Mouse (Mus musculus): ENCODE results near the gene Rbpjl. TPM values are rescaled to one million over a fixed set of nuclear protein-coding genes. Genes with fewer than 3 reads are reported as not detected.
A peak's percentile ranks its signal among the peaks of the same experiment; 100 is the strongest.

The Rbpjl gene
- polyA plus RNA-seq, 1 experiment from 2014 or later = 0.06 TPM

- TF ChIP-seq CTCF (IDR thresholded peaks at IDR 0.05) = no peak
- no peak for DNase-seq (ENCODE audit: low read depth, low spot score)
- H3K27me3 ChIP-seq = no peaks in the 10 kb centered on the region
- ChIA-PET POLR2A (no interaction called here), CTCF (interaction anchor here (1.1 to 1.3 kb wide), 3 partner anchors 10 to 95 kb away, joined by 3 to 5 read pairs (median 3); no protein-coding TSS in a partner anchor)
- ATAC-seq = no peak
- in situ Hi-C loops (cut with MboI; ENCODE audit: low pct_unique_long_range_greater_than_20kb) = no loop called here
Measured at GRCm38 (mm10) chr2:164426121-164426520, 23.2 kb downstream of the Rbpjl start.

- POLR2A ChIA-PET = interaction anchor here (0.6 to 1.4 kb wide), 3 partner anchors 13 to 98 kb away, joined by 3 read pairs; no protein-coding TSS in a partner anchor
- ATAC-seq (no peak), DNase-seq (ENCODE audit: low read depth, low spot score) (no peak)
- H3K27me3 ChIP-seq = no peaks in the 10 kb centered on the region
- CTCF ChIA-PET = interaction anchor here (1.0 to 1.3 kb wide), 4 partner anchors 22 to 94 kb away, joined by 3 to 5 read pairs (median 3); partner anchors contain the start of gene Gm20458
- in situ Hi-C loops (cut with MboI; ENCODE audit: low pct_unique_long_range_greater_than_20kb) = no loop called here
- TF ChIP-seq CTCF (IDR thresholded peaks at IDR 0.05) = no peak
Measured at GRCm38 (mm10) chr2:164426952-164427351, 24.0 kb downstream of the Rbpjl start.

- in situ Hi-C loops (cut with MboI; ENCODE audit: low pct_unique_long_range_greater_than_20kb) = no loop called here
- CTCF ChIA-PET = interaction anchor here (1.3 kb wide), 1 partner anchor 32 kb away, joined by 3 read pairs; the partner anchor contains the start of gene Gm20458
- ATAC-seq = no peak
- no peak for DNase-seq (ENCODE audit: low read depth, low spot score)
- no peaks in the 10 kb centered on the region for H3K27me3 ChIP-seq
- no peak for TF ChIP-seq CTCF (IDR thresholded peaks at IDR 0.05)
- POLR2A ChIA-PET = interaction anchor here (0.6 to 2.0 kb wide), 5 partner anchors 8 to 90 kb away, joined by 3 to 8 read pairs (median 3); no protein-coding TSS in a partner anchor
Measured at GRCm38 (mm10) chr2:164428451-164428850, 25.5 kb downstream of the Rbpjl start.

GRCm38 (mm10) chr2:164429881-164430615, 27.1 kb downstream of the Rbpjl start:
- ChIA-PET CTCF (interaction anchor here (0.7 to 1.0 kb wide), 2 partner anchors 23 to 25 kb away, joined by 3 read pairs; no protein-coding TSS in a partner anchor), POLR2A (interaction anchor here (1.1 to 5.8 kb wide), 3 partner anchors 12 to 88 kb away, joined by 3 to 48 read pairs (median 36); partner anchors contain the start of gene Sys1)
- DNase-seq (ENCODE audit: low read depth, low spot score) = no peak
- no peak for TF ChIP-seq CTCF (IDR thresholded peaks at IDR 0.05)
- H3K27me3 ChIP-seq = no peaks in the 10 kb centered on the region
- in situ Hi-C loops (cut with MboI; ENCODE audit: low pct_unique_long_range_greater_than_20kb) = no loop called here
- no peak for ATAC-seq

- in situ Hi-C loops (cut with MboI; ENCODE audit: low pct_unique_long_range_greater_than_20kb) = no loop called here
- TF ChIP-seq CTCF (IDR thresholded peaks at IDR 0.05) = no peak
- ATAC-seq = no peak
- no peaks in the 10 kb centered on the region for H3K27me3 ChIP-seq
- CTCF ChIA-PET = interaction anchor here (0.7 kb wide), 1 partner anchor 24 kb away, joined by 3 read pairs; no protein-coding TSS in a partner anchor
- DNase-seq (ENCODE audit: low read depth, low spot score) = no peak
- POLR2A ChIA-PET = interaction anchor here (1.1 to 5.8 kb wide), 4 partner anchors 8 to 87 kb away, joined by 3 to 48 read pairs (median 20); partner anchors contain the start of gene Sys1
Measured at GRCm38 (mm10) chr2:164430697-164431096, 27.8 kb downstream of the Rbpjl start.

- ATAC-seq = no peak
- no peaks in the 10 kb centered on the region for H3K27me3 ChIP-seq
- in situ Hi-C loops (cut with MboI; ENCODE audit: low pct_unique_long_range_greater_than_20kb) = no loop called here
- no peak for DNase-seq (ENCODE audit: low read depth, low spot score)
- CTCF ChIA-PET = interaction anchor here (1.5 kb wide), 1 partner anchor 25 kb away, joined by 4 read pairs; the partner anchor contains the start of gene Sys1
- no peak for TF ChIP-seq CTCF (IDR thresholded peaks at IDR 0.05)
- POLR2A ChIA-PET = interaction anchor here (1.0 to 5.8 kb wide), 4 partner anchors 9 to 68 kb away, joined by 3 to 48 read pairs (median 20); partner anchors contain the start of gene Sys1
Measured at GRCm38 (mm10) chr2:164431676-164432465, 28.9 kb downstream of the Rbpjl start.

GRCm38 (mm10) chr2:164432541-164433191, 29.7 kb downstream of the Rbpjl start:
- TF ChIP-seq CTCF (IDR thresholded peaks at IDR 0.05) = no peak
- CTCF ChIA-PET = interaction anchor here (1.1 to 1.5 kb wide), 5 partner anchors 15 to 85 kb away, joined by 3 to 11 read pairs (median 4); partner anchors contain the start of gene Sys1
- no peaks in the 10 kb centered on the region for H3K27me3 ChIP-seq
- POLR2A ChIA-PET = interaction anchor here (1.0 to 5.8 kb wide), 3 partner anchors 9 to 67 kb away, joined by 3 to 48 read pairs (median 36); partner anchors contain the start of gene Sys1
- peak; percentile 80 for ATAC-seq
- peak; percentile 89 for DNase-seq (ENCODE audit: low read depth, low spot score)
- in situ Hi-C loops (cut with MboI; ENCODE audit: low pct_unique_long_range_greater_than_20kb) = no loop called here

GRCm38 (mm10) chr2:164433278-164433895, 30.4 kb downstream of the Rbpjl start:
- DNase-seq (ENCODE audit: low read depth, low spot score) (no peak), ATAC-seq (no peak)
- CTCF ChIA-PET = interaction anchor here (1.1 to 1.4 kb wide), 4 partner anchors 16 to 84 kb away, joined by 3 to 11 read pairs (median 4); partner anchors contain the start of gene Sys1
- no peak for TF ChIP-seq CTCF (IDR thresholded peaks at IDR 0.05)
- POLR2A ChIA-PET = interaction anchor here (0.6 to 5.8 kb wide), 4 partner anchors 9 to 66 kb away, joined by 3 to 48 read pairs (median 20); partner anchors contain the start of gene Sys1
- H3K27me3 ChIP-seq = no peaks in the 10 kb centered on the region
- in situ Hi-C loops (cut with MboI; ENCODE audit: low pct_unique_long_range_greater_than_20kb) = no loop called here

- in situ Hi-C loops (cut with MboI; ENCODE audit: low pct_unique_long_range_greater_than_20kb) = no loop called here
- TF ChIP-seq CTCF (IDR thresholded peaks at IDR 0.05) = no peak
- no peak for DNase-seq (ENCODE audit: low read depth, low spot score)
- ChIA-PET CTCF (interaction anchor here (2.2 kb wide), 1 partner anchor 22 kb away, joined by 7 read pairs; the partner anchor contains the start of gene Sys1), POLR2A (interaction anchor here (5.3 to 5.8 kb wide), 2 partner anchors 7 to 20 kb away, joined by 36 to 48 read pairs; partner anchors contain the start of gene Sys1)
- H3K27me3 ChIP-seq = no peaks in the 10 kb centered on the region
- ATAC-seq = no peak
Measured at GRCm38 (mm10) chr2:164434681-164435080, 31.7 kb downstream of the Rbpjl start.
